Comparison of ENCODE assay signal across 20 mouse cellular contexts in the genomic region with DNA sequence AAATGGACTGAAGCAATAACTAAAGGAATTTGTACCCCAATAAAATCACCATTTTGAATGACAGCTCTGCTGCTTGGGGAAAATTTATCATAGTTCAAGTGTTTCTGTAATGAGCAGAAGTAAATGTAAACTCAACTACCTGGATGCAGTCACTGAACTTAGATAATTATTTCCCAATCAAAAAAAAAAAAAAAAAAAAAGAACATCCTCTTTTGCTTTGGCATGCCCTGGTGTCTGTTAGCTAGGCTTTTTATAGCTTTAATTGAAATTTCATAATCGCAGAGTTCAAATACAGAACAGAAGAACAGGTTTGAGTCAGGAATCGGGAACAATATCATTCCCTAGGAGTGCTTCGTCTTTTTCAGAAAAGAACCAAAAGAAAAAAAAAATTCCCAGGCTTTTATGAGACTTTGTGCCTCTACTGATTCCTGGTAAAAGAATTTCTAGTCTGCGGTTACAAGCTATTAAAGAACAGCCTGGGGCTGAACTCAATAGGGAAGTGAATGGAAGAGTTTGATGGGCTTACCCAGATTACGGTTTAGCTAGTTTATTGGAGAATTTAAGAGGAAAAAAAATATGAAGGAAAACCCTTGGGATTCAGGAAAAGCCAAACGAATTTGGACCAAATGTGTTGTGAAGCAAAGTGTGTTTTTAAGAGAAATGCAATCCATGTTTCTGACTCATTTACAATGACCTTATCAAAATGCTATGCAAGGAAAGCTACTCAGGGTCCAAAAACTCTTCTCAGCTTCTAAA.
DNase-seq lines count a peak whose midpoint lies in the region; ATAC-seq and TF ChIP-seq lines count a peak whose summit lies in the region.
"Had no signal": no experiment of that assay in that cellular context is flagged by ENCODE, and none has a peak within 500 bp of the region (broad histone marks: within the 10 kb centered on the region; RNA-seq: fewer than 3 reads in every experiment).

No protein-coding gene starts in this region.

- WGBS in heart, embryonic 11.5 days (ENCODE audit: insufficient replicate concordance) = 73% methylated on average over 6 of the region's 6 CpGs
- WGBS in limb, embryonic 14.5 days = 9% methylated on average over 6 of the region's 6 CpGs
- 60% methylated on average over 6 of the region's 6 CpGs for WGBS in midbrain, embryonic 13.5 days

- peak in 1 of 2 experiments; percentile 18; a peak in 1 of 4 replicates for TF ChIP-seq EP300 in MEL (IDR thresholded peaks at IDR 0.05; ENCODE audit: low read depth in 1 of 2, low read length in 2 of 2)

- ATAC-seq in heart, embryonic 11.5 days (replicated peaks; ENCODE audit: insufficient number of reproducible peaks, low FRiP score, low TSS enrichment) = no peak
- peak; percentile 90 for ATAC-seq in limb, embryonic 14.5 days (ENCODE audit: low FRiP score, low read depth)
- no peak for ATAC-seq in midbrain, embryonic 13.5 days
- ATAC-seq: inflammation-experienced regulatory T-cells, adult 6 months; lung, postnatal 0 days had no signal

- TF ChIP-seq POLR2A in MEL (IDR thresholded peaks at IDR 0.05; ENCODE audit: control insufficient read depth in 1 of 2, insufficient read depth in 1 of 2, low read depth in 1 of 2, low read length in 2 of 2, poor library complexity in 1 of 2) = no peak
- no peak for TF ChIP-seq POLR2A in brain, embryonic 14.5 days (IDR thresholded peaks at IDR 0.05; ENCODE audit: borderline replicate concordance, extremely low read depth, insufficient read depth, insufficient read length, poor library complexity, severe bottlenecking)
- no peak for TF ChIP-seq POLR2A in limb, embryonic 14.5 days (IDR thresholded peaks at IDR 0.05; ENCODE audit: borderline replicate concordance, extremely low read depth, insufficient read depth, insufficient read length)

- H3K36me3 ChIP-seq in heart, embryonic 11.5 days (ENCODE audit: control insufficient read depth, insufficient read depth, low read length) = no peaks in the 10 kb centered on the region
- H3K36me3 ChIP-seq in MEL (ENCODE audit: control insufficient read depth in 1 of 2, insufficient read depth in 2 of 2, low read length in 2 of 2) = peaks cover 0 to 2% of the 10 kb centered on the region in 2 experiments; a peak in 2 of 4 replicates
- H3K36me3 ChIP-seq in limb, embryonic 14.5 days (ENCODE audit: control insufficient read depth, insufficient read depth, low read length) = no peaks in the 10 kb centered on the region
- no peaks in the 10 kb centered on the region for H3K36me3 ChIP-seq in midbrain, embryonic 13.5 days
- H3K36me3 ChIP-seq: embryonic facial prominence, embryonic 12.5 days; heart, embryonic 13.5 days; hindbrain, embryonic 10.5 days; kidney, embryonic 15.5 days; liver, embryonic 13.5 days had no signal

- no peak overlapping the region for H3K27ac ChIP-seq in heart, embryonic 11.5 days (ENCODE audit: low read depth, low read length)
- H3K27ac ChIP-seq in MEL (ENCODE audit: control insufficient read depth, low read depth, low read length) = no peak overlapping the region
- H3K27ac ChIP-seq in limb, embryonic 14.5 days (replicated peaks; ENCODE audit: low read depth, low read length) = no peak overlapping the region
- no peak overlapping the region for H3K27ac ChIP-seq in midbrain, embryonic 13.5 days
- H3K27ac ChIP-seq: embryonic facial prominence, embryonic 12.5 days; heart, embryonic 13.5 days; hindbrain, embryonic 10.5 days; kidney, embryonic 15.5 days; layer of hippocampus, adult 2 months; left cerebral cortex, adult 2 months; liver, embryonic 13.5 days had no signal

- no peak overlapping the region for H3K4me2 ChIP-seq in heart, embryonic 11.5 days
- H3K4me2 ChIP-seq in limb, embryonic 14.5 days (replicated peaks; ENCODE audit: low read depth, low read length, severe bottlenecking) = no peak overlapping the region
- no peak overlapping the region for H3K4me2 ChIP-seq in midbrain, embryonic 13.5 days (replicated peaks)
- H3K4me2 ChIP-seq: embryonic facial prominence, embryonic 12.5 days; heart, embryonic 13.5 days; kidney, embryonic 15.5 days; liver, embryonic 13.5 days had no signal

- H3K9me3 ChIP-seq in heart, embryonic 11.5 days (replicated peaks; ENCODE audit: control insufficient read depth, low read length) = no peaks in the 10 kb centered on the region
- no peaks in the 10 kb centered on the region for H3K9me3 ChIP-seq in MEL (replicated peaks; ENCODE audit: insufficient read depth, low read length)
- H3K9me3 ChIP-seq in limb, embryonic 14.5 days (ENCODE audit: control insufficient read depth, low read length) = 0 out of 2 replicates have a peak, but pooled peaks cover 10% of the 10 kb centered on the region
- no peaks in the 10 kb centered on the region; the same call in 1 of the 2 replicates for H3K9me3 ChIP-seq in midbrain, embryonic 13.5 days
- H3K9me3 ChIP-seq: embryonic facial prominence, embryonic 12.5 days; heart, embryonic 13.5 days; hindbrain, embryonic 10.5 days; liver, embryonic 13.5 days had no signal

- no peak overlapping the region for H3K9ac ChIP-seq in heart, embryonic 11.5 days (ENCODE audit: low read depth, low read length)
- no peak overlapping the region for H3K9ac ChIP-seq in MEL (ENCODE audit: control insufficient read depth, low read depth, low read length, poor library complexity, severe bottlenecking)
- no peak overlapping the region for H3K9ac ChIP-seq in limb, embryonic 14.5 days (ENCODE audit: low read depth, low read length, severe bottlenecking)
- no peak overlapping the region for H3K9ac ChIP-seq in midbrain, embryonic 13.5 days (replicated peaks)
- H3K9ac ChIP-seq: embryonic facial prominence, embryonic 12.5 days; heart, embryonic 13.5 days; kidney, embryonic 15.5 days; liver, embryonic 13.5 days had no signal

- intact Hi-C loops in heart, postnatal 10 days (cut with DNase I) = no loop called here
- intact Hi-C loops in left cerebral cortex, postnatal 4 days (cut with DNase I) = no loop called here

- H3K4me1 ChIP-seq in heart, embryonic 11.5 days (ENCODE audit: control insufficient read depth, insufficient read depth, low read length) = no peaks in the 10 kb centered on the region
- H3K4me1 ChIP-seq in MEL (ENCODE audit: control insufficient read depth in 1 of 2, insufficient read depth in 2 of 2, low read length in 2 of 2) = no peaks in the 10 kb centered on the region
- H3K4me1 ChIP-seq in limb, embryonic 14.5 days (ENCODE audit: control insufficient read depth, insufficient read depth, low read length) = peaks cover 6% of the 10 kb centered on the region
- no peaks in the 10 kb centered on the region for H3K4me1 ChIP-seq in midbrain, embryonic 13.5 days (replicated peaks)
- H3K4me1 ChIP-seq: embryonic facial prominence, embryonic 12.5 days; heart, embryonic 13.5 days; hindbrain, embryonic 10.5 days; kidney, embryonic 15.5 days had no signal

- peak; percentile 12 to 19 for DNase-seq in heart, postnatal 10 days
- peak; percentile 19 for DNase-seq in MEL (ENCODE audit: low read depth, low spot score)
- DNase-seq in brain, embryonic 14.5 days (ENCODE audit: low read depth) = peak; percentile 14
- DNase-seq in limb, embryonic 14.5 days (ENCODE audit: low spot score) = peak; percentile 88
- no peak for DNase-seq in layer of hippocampus, adult 18-20 months (ENCODE audit: low spot score in 2 of 2)
- no peak for DNase-seq in left cerebral cortex, postnatal 4 days
- DNase-seq: adrenal gland, postnatal 10 days; cerebellum, adult 9-11 months; liver, embryonic 13.5 days; thymus, postnatal 25 days had no signal

- no peak overlapping the region for H3K4me3 ChIP-seq in heart, embryonic 11.5 days (ENCODE audit: low read depth, low read length)
- no peak overlapping the region for H3K4me3 ChIP-seq in MEL (ENCODE audit: control insufficient read depth in 1 of 2, insufficient read depth in 1 of 2, low read depth in 2 of 2, low read length in 2 of 2)
- no peak overlapping the region for H3K4me3 ChIP-seq in limb, embryonic 14.5 days (replicated peaks; ENCODE audit: low read length)
- no peak overlapping the region for H3K4me3 ChIP-seq in midbrain, embryonic 13.5 days (replicated peaks)
- H3K4me3 ChIP-seq: embryonic facial prominence, embryonic 12.5 days; heart, embryonic 13.5 days; hindbrain, embryonic 10.5 days; kidney, embryonic 15.5 days; layer of hippocampus, adult 2 months; left cerebral cortex, adult 2 months; liver, embryonic 13.5 days had no signal

- TF ChIP-seq RAD21 in MEL (IDR thresholded peaks at IDR 0.05; ENCODE audit: low read depth, low read length) = no peak

- H3K79me2 ChIP-seq in MEL (ENCODE audit: control insufficient read depth, insufficient read depth, low read length, poor library complexity) = no peaks in the 10 kb centered on the region

- H3K27me3 ChIP-seq in heart, embryonic 11.5 days (ENCODE audit: control insufficient read depth, insufficient read depth, low read length) = no peaks in the 10 kb centered on the region
- H3K27me3 ChIP-seq in MEL (ENCODE audit: control insufficient read depth in 1 of 2, insufficient read depth in 2 of 2, low read length in 2 of 2) = no peaks in the 10 kb centered on the region
- no peaks in the 10 kb centered on the region for H3K27me3 ChIP-seq in limb, embryonic 14.5 days (ENCODE audit: control insufficient read depth, insufficient read depth, low read length)
- no peaks in the 10 kb centered on the region for H3K27me3 ChIP-seq in midbrain, embryonic 13.5 days
- H3K27me3 ChIP-seq: embryonic facial prominence, embryonic 12.5 days; heart, embryonic 13.5 days; kidney, embryonic 15.5 days; liver, embryonic 13.5 days had no signal

- TF ChIP-seq CTCF in MEL (IDR thresholded peaks at IDR 0.05 in 2 of 3, conservative IDR thresholded peaks at IDR 0.05 in 1 of 3; ENCODE audit: control insufficient read depth in 1 of 3, insufficient read depth in 1 of 3, low read depth in 2 of 3, low read length in 3 of 3, poor library complexity in 1 of 3, severe bottlenecking in 1 of 3) = no peak
- no peak for TF ChIP-seq CTCF in brain, embryonic 14.5 days (IDR thresholded peaks at IDR 0.05; ENCODE audit: borderline replicate concordance, extremely low read depth, insufficient read depth, insufficient read length)

TF ChIP-seq in MEL, 35 proteins besides CTCF, POLR2A, EP300 and RAD21:
- TF ChIP-seq POLR2AphosphoS5 (IDR thresholded peaks at IDR 0.05; ENCODE audit: borderline replicate concordance, low read depth, low read length) (no peak), ZNF384 (IDR thresholded peaks at IDR 0.05; ENCODE audit: low read depth, low read length) (peak; percentile 89)

Comparison
In these comparisons a context has a peak if more than half of its experiments do, and no peak if none do; other contexts are left out.
1. DNase-seq: peak in heart, postnatal 10 days (2 of 2), MEL (single experiment), brain, embryonic 14.5 days (single experiment) and limb, embryonic 14.5 days (single experiment); none in layer of hippocampus, adult 18-20 months (0 of 2) and left cerebral cortex, postnatal 4 days (single experiment).